Mouse (Mus musculus) hindbrain, embryonic 15.5 days (tissue): ENCODE results near the gene Slc10a3. TPM values are rescaled to one million over a fixed set of nuclear protein-coding genes. Genes with fewer than 3 reads are reported as not detected.
"Not testable (repeated sequence)": the region's sequence is repeated elsewhere in the genome, so short reads cannot be mapped to it uniquely, and the experiment has no call there.

Experiments used
- ATAC-seq: fragments of 200-750 bp; cut with Nextera tagmentation; 2 replicates; pipeline ENCODE4 v1.8.0; 2017; ENCODE audit warnings: low read depth, moderate number of reproducible peaks, moderate TSS enrichment; ENCODE audit not compliant: low FRiP score
- H3K27ac ChIP-seq: fragments of 300-500 bp; sonication (generic); replicated peaks from 2 replicates; pipeline ENCODE4 v1.5.1; 2015; ENCODE audit warnings: mild to moderate bottlenecking, inconsistent platforms
- H3K27me3 ChIP-seq: fragments of 300-500 bp; sonication (generic); 2 replicates; pipeline ENCODE4 v1.6.1; 2015; ENCODE audit warnings: control low read depth, inconsistent platforms
- H3K36me3 ChIP-seq: fragments of 300-500 bp; sonication (generic); 2 replicates; pipeline ENCODE4 v1.6.1; 2015; ENCODE audit warnings: control low read depth, inconsistent platforms
- H3K4me1 ChIP-seq: fragments of 300-500 bp; sonication (generic); replicated peaks from 2 replicates; pipeline ENCODE4 v1.6.1; 2015; ENCODE audit warnings: control low read depth, inconsistent platforms
- H3K4me2 ChIP-seq: fragments of 300-500 bp; sonication (generic); 2 replicates; pipeline ENCODE4 v1.6.1; 2015; ENCODE audit warnings: moderate library complexity, mild to moderate bottlenecking, inconsistent platforms
- H3K4me3 ChIP-seq: fragments of 300-500 bp; sonication (generic); 2 replicates; pipeline ENCODE4 v1.5.1; 2015; ENCODE audit warnings: mild to moderate bottlenecking, inconsistent platforms
- H3K9ac ChIP-seq: fragments of 300-500 bp; sonication (generic); 2 replicates; pipeline ENCODE4 v1.6.1; 2015; ENCODE audit warnings: inconsistent platforms
- H3K9me3 ChIP-seq: fragments of 300-500 bp; sonication (generic); 2 replicates; pipeline ENCODE4 v1.6.1; 2016; ENCODE audit warnings: control low read depth, inconsistent platforms
- WGBS: fragments of 180-500 bp; shearing (Covaris S2); methylation state at CpG from one replicate; pipeline ENCODE4 v1.1.7; 2015; 5-methylcytosine and 5-hydroxymethylcytosine counted together
- polyA plus RNA-seq: library from polyadenylated mRNA; unstranded; fragments of >200 nt; fragmentation: Nextera tagmentation; extraction: Ambion mirVana; gene quantifications from 2 replicates; pipeline ENCODE4 v1.2.1, GENCODE M21; 2015

The Slc10a3 gene
- 7.7 and 8.4 TPM in 2 replicates for polyA plus RNA-seq

DNA sequence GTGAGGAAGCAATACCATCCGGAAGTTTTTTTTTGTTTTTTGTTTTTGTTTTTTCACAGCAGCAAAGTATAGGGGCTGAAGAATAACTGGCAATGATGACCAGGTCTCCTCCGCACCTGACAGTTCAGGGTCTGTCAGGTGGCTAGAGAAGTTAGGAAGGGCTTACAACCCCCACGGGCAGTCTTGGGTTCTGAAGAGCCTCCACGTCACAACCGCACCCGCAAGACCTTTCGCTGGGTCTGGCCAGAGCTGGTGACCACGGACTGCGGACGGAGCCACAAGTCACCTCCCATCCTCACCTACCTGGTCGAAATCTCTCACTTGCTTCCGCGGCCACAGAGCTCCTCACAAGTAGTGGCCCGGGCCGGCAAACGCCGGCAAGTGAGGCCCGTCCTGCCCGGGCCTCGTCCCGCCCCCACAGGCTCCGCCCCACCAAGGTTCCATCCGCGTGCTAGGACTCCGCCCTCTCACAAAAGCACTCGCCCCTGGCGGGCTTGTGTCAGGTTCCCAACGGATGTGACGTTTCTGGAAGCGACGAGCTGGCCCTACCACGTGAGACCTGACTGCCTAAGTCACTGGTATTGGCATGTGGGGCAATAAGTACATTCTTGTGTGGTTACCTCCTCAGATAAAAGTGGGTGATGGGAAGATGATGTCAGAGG is at the start of gene Slc10a3, which contains the start of gene Ubl4a:
TSS of gene Slc10a3 (minus strand) at position 462 of the 662 bp plus-strand sequence.
TSS of gene Ubl4a (minus strand) at position 331 of the 662 bp plus-strand sequence.
- WGBS: 17% methylated on average over 32 of the region's 32 CpGs
- peak within 1 kb of the TSS; percentile 40 for H3K9ac ChIP-seq
- no peaks in the 10 kb centered on the region for H3K27me3 ChIP-seq
- 0 out of 2 replicates have a peak, but pooled peaks cover 2% of the 10 kb centered on the region for H3K36me3 ChIP-seq
- no peaks in the 10 kb centered on the region for H3K9me3 ChIP-seq
- H3K27ac ChIP-seq: peak within 1 kb of the TSS; percentile 31; the same call in 1 of the 2 replicates
- ATAC-seq: peak; percentile 91
- H3K4me3 ChIP-seq: peak within 1 kb of the TSS; percentile 50
- H3K4me2 ChIP-seq: peak within 1 kb of the TSS; percentile 68
- 0 out of 2 replicates have a peak, but pooled peaks cover 13% of the 10 kb centered on the region for H3K4me1 ChIP-seq

DNA sequence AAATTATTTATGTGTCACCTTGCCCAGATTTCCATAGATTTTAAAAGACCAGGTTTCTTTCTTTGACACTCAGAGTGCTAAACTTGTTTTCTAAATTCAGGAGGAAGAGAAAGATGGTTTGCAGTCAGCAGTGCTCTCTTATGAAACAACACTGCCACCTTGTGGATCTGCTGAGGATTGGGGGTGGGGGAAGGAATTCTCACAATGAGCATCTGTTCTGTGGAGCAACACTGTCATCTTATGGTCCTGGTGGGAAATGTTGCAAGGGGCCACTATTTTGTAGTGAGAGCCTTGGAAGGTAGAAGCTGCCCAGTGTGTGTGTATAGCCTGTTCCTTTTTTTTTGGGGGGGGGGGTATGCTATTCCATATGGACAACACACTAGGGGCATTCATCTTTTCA is 40.2 kb upstream of the Slc10a3 start:
- Histone ChIP-seq H3K27ac (no peak overlapping the region), H3K27me3 (no peaks in the 10 kb centered on the region), H3K4me2 (no peak overlapping the region), H3K9ac (no peak overlapping the region), H3K9me3 (no peaks in the 10 kb centered on the region), H3K4me3 (no peak overlapping the region), H3K4me1 (no peaks in the 10 kb centered on the region), H3K36me3 (no peaks in the 10 kb centered on the region)
- peak; percentile 75; the same call in 1 of the 2 replicates for ATAC-seq

DNA sequence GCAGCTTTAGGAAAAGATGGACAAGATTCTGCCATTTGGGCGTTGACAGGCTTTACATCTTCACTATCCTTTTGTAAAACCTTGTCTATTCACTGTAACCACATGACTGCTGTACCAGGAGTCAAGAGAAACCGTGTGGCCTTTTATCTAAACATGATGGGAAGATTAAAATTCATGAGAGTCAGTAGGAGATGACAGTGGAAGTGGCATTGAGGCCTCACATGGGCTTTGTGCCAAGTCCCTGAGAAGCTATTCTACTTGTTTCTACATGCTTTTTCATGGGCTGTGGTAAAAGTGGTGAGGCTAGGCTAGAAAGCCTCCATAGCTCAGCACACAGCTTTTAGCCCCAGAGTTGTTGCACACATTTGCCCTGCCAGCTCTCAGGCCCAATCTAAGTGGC is 35.2 kb upstream of the Slc10a3 start:
- Histone ChIP-seq H3K4me1 (no peaks in the 10 kb centered on the region), H3K9me3 (no peaks in the 10 kb centered on the region), H3K9ac (no peak overlapping the region), H3K27me3 (no peaks in the 10 kb centered on the region), H3K4me3 (no peak overlapping the region), H3K4me2 (no peak overlapping the region), H3K36me3 (no peaks in the 10 kb centered on the region), H3K27ac (no peak overlapping the region)
- 40% methylated on average over 2 of the region's 2 CpGs for WGBS
- ATAC-seq: no peak

DNA sequence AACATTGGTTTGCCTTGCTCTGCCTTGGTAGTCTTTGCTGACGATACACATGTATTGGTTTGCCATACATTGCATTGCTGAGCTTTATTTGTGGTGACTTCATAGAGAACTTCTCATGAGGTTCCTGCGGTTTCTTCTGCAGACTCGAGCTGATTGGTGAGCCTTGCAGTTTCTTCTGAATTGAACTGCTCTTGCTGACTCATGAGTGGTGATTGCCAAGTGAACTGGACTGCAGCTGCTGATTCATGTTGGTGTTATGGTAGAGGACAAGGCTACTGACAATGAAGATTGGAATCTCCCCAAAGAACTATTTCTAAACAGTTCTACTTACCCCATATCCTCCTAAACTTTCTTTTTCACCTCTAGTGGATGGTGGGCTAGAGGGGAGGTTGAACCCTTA is 27.0 kb upstream of the Slc10a3 start:
- H3K4me1 ChIP-seq: no peaks in the 10 kb centered on the region
- H3K36me3 ChIP-seq: no peaks in the 10 kb centered on the region
- 87% methylated on average over 3 of the region's 3 CpGs for WGBS
- H3K9me3 ChIP-seq: no peaks in the 10 kb centered on the region
- H3K4me2 ChIP-seq: no peak overlapping the region
- H3K9ac ChIP-seq: no peak overlapping the region
- H3K4me3 ChIP-seq: no peak overlapping the region
- H3K27ac ChIP-seq: no peak overlapping the region
- ATAC-seq: no peak
- no peaks in the 10 kb centered on the region for H3K27me3 ChIP-seq

DNA sequence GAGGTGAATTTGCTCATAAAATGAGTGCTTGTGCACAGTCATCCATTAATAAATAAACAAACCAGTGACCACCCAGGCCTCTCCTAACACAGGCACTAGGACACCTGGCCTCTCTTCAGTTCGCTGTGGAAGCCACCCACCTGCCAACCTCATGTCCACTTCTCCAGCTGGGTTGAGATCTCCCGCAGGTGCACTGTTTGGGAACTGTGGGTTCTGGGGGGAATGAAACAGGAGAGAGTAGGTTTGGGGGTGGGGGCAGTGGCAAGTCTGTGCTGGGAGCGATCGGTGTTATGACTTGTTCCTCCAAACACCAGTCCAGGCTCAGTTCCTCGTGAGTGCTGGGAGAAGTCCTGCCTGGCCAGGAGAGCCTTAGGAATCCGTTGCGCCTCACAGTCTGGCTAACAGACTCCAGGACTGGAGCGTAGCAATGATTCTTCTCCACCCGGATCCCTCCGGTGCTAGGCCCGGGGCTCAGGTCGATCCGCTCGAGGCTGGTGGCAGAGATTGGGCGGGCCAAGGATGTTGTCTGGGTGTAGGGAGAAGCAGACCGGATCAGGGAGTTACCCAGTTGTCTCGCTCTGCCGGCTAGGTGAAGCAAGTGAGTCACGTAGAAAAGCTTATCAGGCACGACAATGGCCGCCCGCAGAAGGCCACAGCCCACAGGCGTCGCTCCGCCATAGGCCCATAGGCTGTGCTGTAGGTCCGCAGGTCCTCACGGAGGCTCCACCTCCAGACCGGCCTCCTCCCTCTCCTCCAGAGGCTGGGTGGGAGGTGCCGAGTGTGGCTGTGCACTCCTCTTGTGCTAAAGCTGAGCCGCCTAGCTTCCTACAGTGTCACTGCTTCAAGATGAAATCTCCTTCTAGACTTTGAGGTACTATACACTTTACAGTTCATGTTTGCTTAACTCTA is 19.6 kb upstream of the Slc10a3 start, which contains the start of the genes Fam3a and Ikbkg:
TSS of gene Fam3a (minus strand) at position 738 of the 909 bp plus-strand sequence.
TSS of gene Ikbkg (plus strand) at position 756 of the 909 bp plus-strand sequence.
- no peaks in the 10 kb centered on the region for H3K27me3 ChIP-seq
- ATAC-seq: peak; percentile 100
- WGBS: 23% methylated on average over 30 of the region's 30 CpGs

DNA sequence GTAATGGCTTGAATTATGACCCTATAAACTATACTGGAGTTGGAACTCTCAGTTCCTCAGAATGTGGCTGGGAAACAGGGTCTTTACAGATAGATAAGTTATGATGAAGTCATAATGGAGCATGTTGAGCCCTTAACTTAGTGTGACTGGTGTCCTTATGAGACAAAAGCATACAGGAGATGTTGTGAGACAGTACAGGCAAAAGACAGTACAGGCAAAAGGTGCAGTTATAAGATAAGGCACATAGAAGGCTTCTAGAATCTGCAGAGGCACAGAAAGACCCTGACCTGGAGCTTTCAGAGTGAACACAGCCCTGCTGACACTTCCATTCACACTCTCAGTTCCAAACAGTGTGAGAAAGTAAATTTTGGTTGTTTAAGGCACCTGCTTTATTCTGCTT is 15.0 kb upstream of the Slc10a3 start:
- ATAC-seq: no peak
- H3K4me1 ChIP-seq: peaks cover 10% of the 10 kb centered on the region
- no peaks in the 10 kb centered on the region for H3K27me3 ChIP-seq
- H3K9ac ChIP-seq: no peak overlapping the region
- H3K36me3 ChIP-seq: no peaks in the 10 kb centered on the region
- no peak overlapping the region for H3K27ac ChIP-seq
- no peak overlapping the region for H3K4me2 ChIP-seq
- no peaks in the 10 kb centered on the region for H3K9me3 ChIP-seq
- no peak overlapping the region for H3K4me3 ChIP-seq

More for the DNA sequence above, 19.6 kb upstream of the Slc10a3 start, which contains the start of the genes Fam3a and Ikbkg:
- Histone ChIP-seq H3K27ac (peak within 1 kb of the TSS; percentile 85), H3K4me2 (peak within 1 kb of the TSS; percentile 69), H3K36me3 (no peaks in the 10 kb centered on the region), H3K9me3 (no peaks in the 10 kb centered on the region), H3K4me3 (peak within 1 kb of the TSS; percentile 54), H3K4me1 (peaks cover 10% of the 10 kb centered on the region), H3K9ac (peak within 1 kb of the TSS; percentile 70)

DNA sequence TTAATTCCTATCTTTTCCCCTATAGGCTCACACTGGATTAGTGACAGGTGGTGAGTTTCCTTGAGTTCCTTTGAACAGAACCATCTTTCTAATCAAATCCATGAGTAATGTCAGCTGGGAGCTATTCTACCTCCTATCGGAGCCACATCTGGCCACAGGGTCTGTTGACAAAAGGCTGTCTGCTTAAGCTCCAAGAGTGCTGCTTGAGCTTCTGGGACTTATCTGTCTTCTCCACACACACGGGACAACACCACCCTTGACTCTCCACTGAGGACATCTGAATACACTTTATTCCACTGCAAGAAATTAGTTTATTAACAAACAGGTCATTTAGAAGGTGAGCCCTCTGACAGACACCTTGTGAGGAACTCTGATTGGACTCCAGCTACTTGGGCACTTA is 11.3 kb upstream of the Slc10a3 start:
- Histone ChIP-seq H3K9me3 (no peaks in the 10 kb centered on the region), H3K4me1 (no peaks in the 10 kb centered on the region), H3K4me3 (no peak overlapping the region), H3K36me3 (no peaks in the 10 kb centered on the region), H3K9ac (no peak overlapping the region), H3K27me3 (no peaks in the 10 kb centered on the region), H3K4me2 (no peak overlapping the region), H3K27ac (no peak overlapping the region)
- 80% methylated on average over 2 of the region's 2 CpGs for WGBS
- ATAC-seq: no peak

DNA sequence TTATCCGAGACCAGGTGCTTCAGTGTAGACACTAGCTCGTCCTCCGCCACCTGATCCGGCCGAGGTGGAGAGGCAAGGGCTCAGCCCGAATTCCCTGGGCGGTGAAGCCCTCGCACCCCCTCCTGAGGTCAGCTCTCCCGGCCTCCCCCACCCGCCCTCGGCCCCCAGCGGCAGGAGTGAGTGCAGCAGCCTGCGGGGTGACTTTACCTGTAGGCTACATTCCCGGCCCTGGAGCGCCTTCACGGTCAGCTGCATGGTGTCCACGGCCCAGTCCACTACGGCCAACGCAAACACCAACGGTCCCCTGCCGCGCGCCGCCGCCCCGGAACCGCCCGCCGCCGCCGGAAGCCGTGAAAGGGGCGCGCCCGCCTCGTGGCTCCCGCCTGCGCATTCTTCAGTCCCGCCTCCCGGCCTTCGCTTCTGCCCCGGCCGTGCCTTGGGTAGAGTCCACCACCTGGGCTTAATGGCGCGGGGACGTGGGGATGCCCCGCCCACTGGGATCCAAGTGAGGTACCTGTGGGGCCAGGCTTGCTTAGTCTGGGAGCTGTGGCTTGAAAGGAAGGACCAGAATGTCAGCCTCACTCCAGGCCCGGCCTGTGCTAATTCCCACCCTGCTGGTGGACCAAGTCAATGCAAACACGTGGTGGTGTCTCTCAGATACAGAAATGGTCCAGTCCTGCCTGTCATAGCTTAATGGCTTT is 4.8 kb downstream of the Slc10a3 start:
- Histone ChIP-seq H3K4me3 (peak overlapping the region; percentile 56), H3K27me3 (no peaks in the 10 kb centered on the region), H3K4me2 (peak overlapping the region; percentile 63), H3K4me1 (peaks cover 22% of the 10 kb centered on the region), H3K9ac (peak overlapping the region; percentile 74), H3K36me3 (0 out of 2 replicates have a peak, but pooled peaks cover 2% of the 10 kb centered on the region), H3K27ac (peak overlapping the region; percentile 86), H3K9me3 (no peaks in the 10 kb centered on the region)
- peak; percentile 75 for ATAC-seq
- WGBS: 14% methylated on average over 46 of the region's 49 CpGs

DNA sequence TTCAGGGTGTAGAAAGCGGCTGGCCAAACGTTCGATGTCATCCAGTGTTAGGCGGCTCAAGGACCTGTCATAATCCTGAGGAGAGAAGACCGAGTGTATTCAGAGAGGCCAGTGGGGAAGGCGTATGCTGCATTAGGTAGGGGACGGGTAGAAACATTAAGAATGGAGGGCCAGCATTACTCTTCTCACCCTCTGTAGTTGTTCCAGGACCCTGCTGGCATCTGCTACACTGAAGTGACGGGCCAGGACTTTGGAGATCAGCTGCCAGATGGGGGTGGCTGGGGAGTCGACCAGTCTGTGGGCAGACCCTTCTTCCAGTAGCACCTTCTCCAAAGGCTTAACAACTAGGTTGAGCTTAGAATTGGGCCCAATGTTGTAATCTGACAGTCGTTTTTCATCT is 5.6 kb downstream of the Slc10a3 start:
- ATAC-seq: no peak
- peak overlapping the region; percentile 56 for H3K4me3 ChIP-seq
- peak overlapping the region; percentile 63 for H3K4me2 ChIP-seq
- H3K27me3 ChIP-seq: no peaks in the 10 kb centered on the region
- 65% methylated on average over 10 of the region's 10 CpGs for WGBS
- H3K9ac ChIP-seq: peak overlapping the region; percentile 74
- peak overlapping the region; percentile 86 for H3K27ac ChIP-seq
- H3K36me3 ChIP-seq: 0 out of 2 replicates have a peak, but pooled peaks cover 2% of the 10 kb centered on the region
- H3K9me3 ChIP-seq: no peaks in the 10 kb centered on the region
- peaks cover 18% of the 10 kb centered on the region for H3K4me1 ChIP-seq

DNA sequence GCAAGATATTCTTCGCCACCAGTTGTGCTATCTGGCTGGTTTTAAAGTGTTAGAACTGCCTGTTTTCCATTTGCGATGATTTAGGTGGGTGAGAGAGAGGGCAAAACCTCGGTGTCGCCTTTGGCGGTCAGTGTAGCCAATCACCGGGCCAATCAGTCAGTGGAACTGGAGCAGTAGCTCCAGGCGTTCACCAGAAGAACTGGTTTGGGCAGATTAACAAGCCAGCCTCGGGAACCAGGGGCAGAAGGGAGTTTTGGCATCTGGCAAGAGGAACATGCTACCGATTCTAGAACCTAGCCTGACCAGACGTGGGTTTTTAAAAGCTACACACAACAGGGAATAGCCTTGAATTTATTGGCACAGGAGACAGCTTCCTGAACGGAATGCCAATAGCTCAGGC is 14.0 kb downstream of the Slc10a3 start:
- Histone ChIP-seq H3K27me3 (no peaks in the 10 kb centered on the region), H3K4me2 (no peak overlapping the region), H3K9me3 (no peaks in the 10 kb centered on the region), H3K9ac (no peak overlapping the region), H3K36me3 (no peaks in the 10 kb centered on the region), H3K4me1 (no peaks in the 10 kb centered on the region), H3K4me3 (no peak overlapping the region), H3K27ac (no peak overlapping the region)
- ATAC-seq: no peak
- WGBS: 54% methylated on average over 11 of the region's 11 CpGs

DNA sequence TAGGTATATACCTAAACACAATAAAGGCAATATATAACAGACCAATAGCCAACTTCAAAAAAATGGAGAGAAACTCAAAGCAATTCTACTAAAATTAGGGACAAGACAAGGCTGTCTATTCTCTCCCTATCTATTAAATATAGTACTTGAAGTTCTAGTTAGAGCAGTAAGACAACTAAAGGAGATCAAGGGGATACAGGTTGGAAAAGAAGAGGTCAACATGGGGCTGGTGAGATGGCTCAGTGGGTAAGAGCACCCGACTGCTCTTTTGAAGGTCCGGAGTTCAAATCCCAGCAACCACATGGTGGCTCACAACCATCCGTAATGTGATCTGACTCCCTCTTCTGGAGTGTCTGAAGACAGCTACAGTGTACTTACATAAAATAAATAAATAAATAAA is 16.1 kb downstream of the Slc10a3 start:
- H3K4me2 ChIP-seq, H3K36me3 ChIP-seq, H3K4me3 ChIP-seq, H3K9me3 ChIP-seq, H3K9ac ChIP-seq, H3K27ac ChIP-seq, ATAC-seq, H3K4me1 ChIP-seq, H3K27me3 ChIP-seq: not testable (repeated sequence)
- WGBS: 80% methylated on average over 3 of the region's 3 CpGs
